Mouse (Mus musculus): ENCODE measurements around the gene Cd160.

Gene Cd160

GRCm38 (mm10) chr3:96860498-96860897 is 31.3 kb upstream of the Cd160 start:
- H3K27me3 ChIP-seq (ENCODE audit: insufficient read depth, low read length), result no peaks in the 10 kb centered on the region
- TF ChIP-seq CTCF (conservative IDR thresholded peaks at IDR 0.05; ENCODE audit: low read length) (no peak), POU5F1 (IDR thresholded peaks at IDR 0.05; ENCODE audit: borderline replicate concordance, low read length) (no peak), NANOG (IDR thresholded peaks at IDR 0.05; ENCODE audit: borderline replicate concordance, low read length) (no peak)
- no peak overlapping the region for H3K4me3 ChIP-seq (replicated peaks; ENCODE audit: low read length)
- H3K9me3 ChIP-seq (ENCODE audit: low read length), result peaks cover 12% of the 10 kb centered on the region
- peaks cover 10% of the 10 kb centered on the region for H3K4me1 ChIP-seq (replicated peaks; ENCODE audit: low read depth, low read length)
- H3K36me3 ChIP-seq (ENCODE audit: insufficient read depth, low read length), result peaks cover 20% of the 10 kb centered on the region

- Histone ChIP-seq H3K4me3 (replicated peaks; ENCODE audit: low read length) (no peak overlapping the region), H3K27me3 (ENCODE audit: insufficient read depth, low read length) (no peaks in the 10 kb centered on the region), H3K4me1 (replicated peaks; ENCODE audit: low read depth, low read length) (peaks cover 18% of the 10 kb centered on the region), H3K9me3 (ENCODE audit: low read length) (no peaks in the 10 kb centered on the region), H3K36me3 (ENCODE audit: insufficient read depth, low read length) (peaks cover 20% of the 10 kb centered on the region)
- TF ChIP-seq POU5F1 (IDR thresholded peaks at IDR 0.05; ENCODE audit: borderline replicate concordance, low read length) (no peak), NANOG (IDR thresholded peaks at IDR 0.05; ENCODE audit: borderline replicate concordance, low read length) (no peak), CTCF (conservative IDR thresholded peaks at IDR 0.05; ENCODE audit: low read length) (no peak)
Observed at GRCm38 (mm10) chr3:96855833-96856232, 26.7 kb upstream of the Cd160 start.

- H3K4me1 ChIP-seq (replicated peaks; ENCODE audit: low read depth, low read length), result peaks cover 21% of the 10 kb centered on the region
- no peaks in the 10 kb centered on the region for H3K27me3 ChIP-seq (ENCODE audit: insufficient read depth, low read length)
- 0 out of 2 replicates have a peak, but pooled peaks cover 9% of the 10 kb centered on the region for H3K36me3 ChIP-seq (ENCODE audit: insufficient read depth, low read length)
- no peak for TF ChIP-seq NANOG (IDR thresholded peaks at IDR 0.05; ENCODE audit: borderline replicate concordance, low read length)
- no peak for TF ChIP-seq POU5F1 (IDR thresholded peaks at IDR 0.05; ENCODE audit: borderline replicate concordance, low read length)
- no peak for TF ChIP-seq CTCF (conservative IDR thresholded peaks at IDR 0.05; ENCODE audit: low read length)
- H3K9me3 ChIP-seq (ENCODE audit: low read length), result no peaks in the 10 kb centered on the region
- no peak overlapping the region for H3K4me3 ChIP-seq (replicated peaks; ENCODE audit: low read length)
Observed at GRCm38 (mm10) chr3:96854376-96854775, 25.2 kb upstream of the Cd160 start.

- Histone ChIP-seq H3K36me3 (ENCODE audit: insufficient read depth, low read length) (0 out of 2 replicates have a peak, but pooled peaks cover 4% of the 10 kb centered on the region), H3K27me3 (ENCODE audit: insufficient read depth, low read length) (no peaks in the 10 kb centered on the region), H3K4me1 (replicated peaks; ENCODE audit: low read depth, low read length) (peaks cover 28% of the 10 kb centered on the region), H3K4me3 (replicated peaks; ENCODE audit: low read length) (no peak overlapping the region), H3K9me3 (ENCODE audit: low read length) (no peaks in the 10 kb centered on the region)
- TF ChIP-seq CTCF (conservative IDR thresholded peaks at IDR 0.05; ENCODE audit: low read length) (no peak), NANOG (IDR thresholded peaks at IDR 0.05; ENCODE audit: borderline replicate concordance, low read length) (no peak), POU5F1 (IDR thresholded peaks at IDR 0.05; ENCODE audit: borderline replicate concordance, low read length) (no peak)
Observed at GRCm38 (mm10) chr3:96852561-96852960, 23.4 kb upstream of the Cd160 start.

- Histone ChIP-seq H3K27me3 (ENCODE audit: insufficient read depth, low read length) (no peaks in the 10 kb centered on the region), H3K4me3 (replicated peaks; ENCODE audit: low read length) (no peak overlapping the region), H3K4me1 (replicated peaks; ENCODE audit: low read depth, low read length) (peaks cover 12% of the 10 kb centered on the region), H3K9me3 (ENCODE audit: low read length) (no peaks in the 10 kb centered on the region), H3K36me3 (ENCODE audit: insufficient read depth, low read length) (no peaks in the 10 kb centered on the region)
- TF ChIP-seq POU5F1 (IDR thresholded peaks at IDR 0.05; ENCODE audit: borderline replicate concordance, low read length) (no peak), NANOG (IDR thresholded peaks at IDR 0.05; ENCODE audit: borderline replicate concordance, low read length) (no peak), CTCF (conservative IDR thresholded peaks at IDR 0.05; ENCODE audit: low read length) (no peak)
Observed at GRCm38 (mm10) chr3:96849168-96849727, 20.1 kb upstream of the Cd160 start.

GRCm38 (mm10) chr3:96848470-96848869 is 19.3 kb upstream of the Cd160 start:
- no peak for TF ChIP-seq POU5F1 (IDR thresholded peaks at IDR 0.05; ENCODE audit: borderline replicate concordance, low read length)
- no peak for TF ChIP-seq CTCF (conservative IDR thresholded peaks at IDR 0.05; ENCODE audit: low read length)
- TF ChIP-seq NANOG (IDR thresholded peaks at IDR 0.05; ENCODE audit: borderline replicate concordance, low read length), result no peak
- Histone ChIP-seq H3K36me3 (ENCODE audit: insufficient read depth, low read length) (no peaks in the 10 kb centered on the region), H3K9me3 (ENCODE audit: low read length) (no peaks in the 10 kb centered on the region), H3K4me1 (replicated peaks; ENCODE audit: low read depth, low read length) (peaks cover 10% of the 10 kb centered on the region; the same call in 1 of the 2 replicates), H3K4me3 (replicated peaks; ENCODE audit: low read length) (no peak overlapping the region), H3K27me3 (ENCODE audit: insufficient read depth, low read length) (no peaks in the 10 kb centered on the region)

GRCm38 (mm10) chr3:96847661-96848060 is 18.5 kb upstream of the Cd160 start:
- TF ChIP-seq POU5F1 (IDR thresholded peaks at IDR 0.05; ENCODE audit: borderline replicate concordance, low read length), result no peak
- no peak for TF ChIP-seq CTCF (conservative IDR thresholded peaks at IDR 0.05; ENCODE audit: low read length)
- TF ChIP-seq NANOG (IDR thresholded peaks at IDR 0.05; ENCODE audit: borderline replicate concordance, low read length), result no peak
- Histone ChIP-seq H3K27me3 (ENCODE audit: insufficient read depth, low read length) (no peaks in the 10 kb centered on the region), H3K4me1 (replicated peaks; ENCODE audit: low read depth, low read length) (peaks cover 10% of the 10 kb centered on the region; the same call in 1 of the 2 replicates), H3K36me3 (ENCODE audit: insufficient read depth, low read length) (no peaks in the 10 kb centered on the region), H3K9me3 (ENCODE audit: low read length) (no peaks in the 10 kb centered on the region), H3K4me3 (replicated peaks; ENCODE audit: low read length) (no peak overlapping the region)

- H3K4me1 ChIP-seq (replicated peaks; ENCODE audit: low read depth, low read length), result peaks cover 10% of the 10 kb centered on the region; the same call in 1 of the 2 replicates
- no peaks in the 10 kb centered on the region for H3K27me3 ChIP-seq (ENCODE audit: insufficient read depth, low read length)
- no peak overlapping the region for H3K4me3 ChIP-seq (replicated peaks; ENCODE audit: low read length)
- H3K9me3 ChIP-seq (ENCODE audit: low read length), result no peaks in the 10 kb centered on the region
- H3K36me3 ChIP-seq (ENCODE audit: insufficient read depth, low read length), result no peaks in the 10 kb centered on the region
- TF ChIP-seq CTCF (conservative IDR thresholded peaks at IDR 0.05; ENCODE audit: low read length) (no peak), POU5F1 (IDR thresholded peaks at IDR 0.05; ENCODE audit: borderline replicate concordance, low read length) (no peak), NANOG (IDR thresholded peaks at IDR 0.05; ENCODE audit: borderline replicate concordance, low read length) (no peak)
Observed at GRCm38 (mm10) chr3:96846985-96847384, 17.8 kb upstream of the Cd160 start.

- Histone ChIP-seq H3K4me1 (replicated peaks; ENCODE audit: low read depth, low read length) (peaks cover 10% of the 10 kb centered on the region; the same call in 1 of the 2 replicates), H3K27me3 (ENCODE audit: insufficient read depth, low read length) (no peaks in the 10 kb centered on the region), H3K9me3 (ENCODE audit: low read length) (no peaks in the 10 kb centered on the region), H3K36me3 (ENCODE audit: insufficient read depth, low read length) (no peaks in the 10 kb centered on the region), H3K4me3 (replicated peaks; ENCODE audit: low read length) (no peak overlapping the region)
- TF ChIP-seq POU5F1 (IDR thresholded peaks at IDR 0.05; ENCODE audit: borderline replicate concordance, low read length) (no peak), NANOG (IDR thresholded peaks at IDR 0.05; ENCODE audit: borderline replicate concordance, low read length) (no peak), CTCF (conservative IDR thresholded peaks at IDR 0.05; ENCODE audit: low read length) (no peak)
Observed at GRCm38 (mm10) chr3:96845806-96846205, 16.7 kb upstream of the Cd160 start.
